26 mouse cellular contexts compared by ENCODE assay signal in the genomic region with DNA sequence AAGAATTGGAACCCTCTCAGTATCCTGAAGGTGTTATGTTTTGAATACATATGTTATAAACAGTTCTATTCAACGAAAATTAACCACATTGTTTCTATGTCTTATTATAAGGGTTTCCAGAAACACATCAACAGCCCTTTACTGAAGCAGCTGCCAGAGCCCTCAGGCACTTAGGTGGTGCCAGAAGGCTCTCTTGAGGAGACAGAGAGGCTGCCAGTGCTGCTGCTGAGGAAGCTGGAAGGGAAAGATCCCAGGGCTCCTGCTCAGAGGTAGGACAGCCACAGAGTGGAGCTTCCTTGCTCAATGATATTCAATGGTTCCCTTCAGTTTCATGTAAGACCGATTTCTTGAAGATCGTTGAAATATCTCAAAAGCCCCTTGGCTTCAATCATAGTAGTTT.
"Had no signal": no experiment of that assay in that cellular context is flagged by ENCODE, and none has a peak within 500 bp of the region (broad histone marks: within the 10 kb centered on the region; RNA-seq: fewer than 3 reads in every experiment).

No protein-coding gene starts in this region.

- DNase-seq: gastrocnemius, postnatal 14 days; gastrocnemius, postnatal 36 days; heart, adult 11 months; heart, adult 2 months; heart, postnatal 14 days; heart, postnatal 36 days; kidney, adult 11 months; kidney, adult 2 months; kidney, adult 9 months; kidney, postnatal 14 days; kidney, postnatal 36 days; layer of hippocampus, adult 9-11 months; layer of hippocampus, postnatal 36 days had no signal

- H3K4me3 ChIP-seq: heart, adult 2 months; heart, embryonic 13.5 days; heart, embryonic 15.5 days; kidney, embryonic 15.5 days; left cerebral cortex, adult 2 months; limb, embryonic 13.5 days; limb, embryonic 15.5 days; liver, embryonic 12.5 days had no signal

- H3K4me1 ChIP-seq: heart, embryonic 13.5 days; heart, embryonic 15.5 days; kidney, embryonic 15.5 days; limb, embryonic 13.5 days; limb, embryonic 15.5 days; liver, embryonic 12.5 days had no signal

- ATAC-seq: hindbrain, embryonic 16.5 days; intestine, embryonic 16.5 days; liver, embryonic 12.5 days had no signal

- H3K9ac ChIP-seq: heart, embryonic 13.5 days; heart, embryonic 15.5 days; hindbrain, embryonic 14.5 days; kidney, embryonic 15.5 days; limb, embryonic 13.5 days; limb, embryonic 15.5 days; liver, embryonic 12.5 days; liver, embryonic 14.5 days had no signal

- H3K4me2 ChIP-seq: heart, embryonic 11.5 days; heart, embryonic 13.5 days; heart, embryonic 15.5 days; hindbrain, embryonic 14.5 days; kidney, embryonic 15.5 days; limb, embryonic 13.5 days; limb, embryonic 15.5 days; liver, embryonic 12.5 days had no signal

- H3K9me3 ChIP-seq: heart, embryonic 13.5 days; heart, embryonic 15.5 days; kidney, embryonic 15.5 days; limb, embryonic 13.5 days; limb, embryonic 15.5 days; liver, embryonic 12.5 days had no signal

- H3K36me3 ChIP-seq: heart, embryonic 13.5 days; heart, embryonic 15.5 days; kidney, embryonic 15.5 days; limb, embryonic 13.5 days; limb, embryonic 15.5 days; liver, embryonic 12.5 days had no signal

- H3K27ac ChIP-seq: heart, adult 2 months; heart, embryonic 13.5 days; heart, embryonic 15.5 days; hindbrain, embryonic 14.5 days; kidney, embryonic 15.5 days; kidney, postnatal 0 days; left cerebral cortex, adult 2 months; limb, embryonic 13.5 days; limb, embryonic 15.5 days; liver, embryonic 12.5 days; liver, embryonic 14.5 days had no signal

- H3K27me3 ChIP-seq: heart, embryonic 13.5 days; heart, embryonic 15.5 days; kidney, embryonic 15.5 days; limb, embryonic 13.5 days; limb, embryonic 15.5 days; liver, embryonic 12.5 days had no signal
